Mouse (Mus musculus): Measurements from ENCODE around the gene Pigb.

DNA sequence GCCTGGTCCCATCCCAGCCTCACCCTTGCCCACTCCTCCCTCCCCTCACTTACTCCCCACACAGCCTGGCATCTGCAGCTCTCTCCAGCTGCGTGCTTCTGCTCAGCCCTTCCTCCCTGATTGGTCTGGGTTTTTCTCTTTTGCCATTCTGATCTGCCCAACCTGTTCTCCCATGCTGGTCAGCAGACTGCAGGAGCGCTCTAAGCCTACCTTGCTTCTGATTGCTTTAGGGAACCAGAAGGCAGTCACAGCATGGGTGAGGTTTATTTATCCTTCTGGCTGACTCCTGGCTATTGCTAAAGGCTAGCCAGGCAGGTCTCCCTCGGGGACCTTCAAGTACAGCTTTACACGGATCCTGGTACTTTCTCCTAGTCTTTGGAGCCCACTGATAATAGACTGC is 8.8 kb downstream of the Pigb start:
- no peak for TF ChIP-seq CTCF (IDR thresholded peaks at IDR 0.05; ENCODE audit: low read depth, low read length)
- no peak for TF ChIP-seq EP300 (IDR thresholded peaks at IDR 0.05; ENCODE audit: insufficient read depth, low read depth, low read length)
- TF ChIP-seq POLR2A (IDR thresholded peaks at IDR 0.05; ENCODE audit: insufficient read depth, low read length): no peak
